ENCODE assay signal across 8 mouse cellular contexts in the genomic region with DNA sequence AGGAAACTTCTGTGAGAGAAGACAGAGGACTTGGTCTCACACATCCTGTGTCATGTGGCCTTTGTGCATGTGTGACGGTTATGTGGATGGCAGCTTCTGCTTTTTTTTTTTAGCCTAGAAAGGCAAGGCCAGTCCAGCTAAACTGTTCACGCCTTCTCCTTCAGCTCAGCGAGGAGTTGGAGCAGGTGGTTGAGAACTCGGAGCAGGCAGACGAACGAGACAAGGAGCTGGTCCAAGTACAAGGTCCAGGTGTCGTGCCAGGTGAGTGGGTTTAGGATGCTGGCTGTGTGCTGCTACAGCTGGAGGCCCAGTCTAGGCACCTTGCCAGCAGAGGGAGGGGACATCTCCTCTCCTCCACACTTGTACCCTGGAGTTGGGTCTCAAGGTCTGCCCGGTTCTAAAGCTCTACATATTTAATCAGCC. TPM values are rescaled to one million over a fixed set of nuclear protein-coding genes. Genes with fewer than 3 reads are reported as not detected.
DNase-seq lines count a peak whose midpoint lies in the region; ATAC-seq and TF ChIP-seq lines count a peak whose summit lies in the region.

No protein-coding gene starts in this region.

- H3K27ac ChIP-seq in macrophage = peak overlapping the region; percentile 98
- no peak overlapping the region for H3K27ac ChIP-seq in lung, postnatal 0 days (ENCODE audit: low read length)

- DNase-seq in heart, adult 11 months = peak; percentile 93
- DNase-seq in heart, adult 8-10 months (ENCODE audit: low spot score) = no peak
- DNase-seq in B cell, adult 2 months = peak; percentile 50 to 53
- DNase-seq in testis, postnatal 14 days (ENCODE audit: low spot score) = peak; percentile 84
- no peak for DNase-seq in lung, postnatal 0 days (ENCODE audit: low spot score)

- H3K9me3 ChIP-seq in lung, postnatal 0 days (ENCODE audit: low read length) = no peaks in the 10 kb centered on the region

- 1% methylated on average over 8 of the region's 8 CpGs for WGBS in macrophage (ENCODE audit: missing documents)
- 54% methylated on average over 8 of the region's 8 CpGs for WGBS in lung, postnatal 0 days

- H3K36me3 ChIP-seq in macrophage (ENCODE audit: inconsistent target) = no peaks in the 10 kb centered on the region
- H3K36me3 ChIP-seq in lung, postnatal 0 days (ENCODE audit: insufficient read depth, low read length) = no peaks in the 10 kb centered on the region

- TF ChIP-seq EP300 in lung, postnatal 0 days (IDR thresholded peaks at IDR 0.05) = no peak

- H3K79me2 ChIP-seq in macrophage (ENCODE audit: inconsistent target) = peaks cover 66% of the 10 kb centered on the region

- no peaks in the 10 kb centered on the region for H3K27me3 ChIP-seq in lung, postnatal 0 days (replicated peaks; ENCODE audit: insufficient read depth, low read length)

- no peak overlapping the region for H3K4me2 ChIP-seq in lung, postnatal 0 days (replicated peaks; ENCODE audit: low read depth, low read length)

- H3K9ac ChIP-seq in lung, postnatal 0 days (replicated peaks; ENCODE audit: low read depth) = no peak overlapping the region

- peak; percentile 45 for ATAC-seq in granulocyte monocyte progenitor cell, adult 5-6 weeks (replicated peaks; ENCODE audit: poor library complexity, severe bottlenecking)
- no peak for ATAC-seq in erythroblast, adult 5-6 weeks (replicated peaks; ENCODE audit: low FRiP score, poor library complexity, severe bottlenecking)
- no peak for ATAC-seq in lung, postnatal 0 days

- peak overlapping the region; percentile 61 for H3K4me3 ChIP-seq in macrophage (ENCODE audit: inconsistent target)
- no peak overlapping the region for H3K4me3 ChIP-seq in lung, postnatal 0 days (ENCODE audit: low read depth, low read length)

- TF ChIP-seq CTCF in lung, postnatal 0 days (IDR thresholded peaks at IDR 0.05) = no peak

- 0 out of 2 replicates have a peak, but pooled peaks cover 3% of the 10 kb centered on the region for H3K4me1 ChIP-seq in lung, postnatal 0 days (ENCODE audit: insufficient read depth, low read depth, low read length)

RNA-seq across cellular contexts. Expression of a gene that starts 2.3 kb away (rescaled TPM):
- 1 to 10 TPM; 2.6 to 4.2 (median 3.0) TPM for total RNA-seq in heart, adult 8-10 months (2022)
- 25.5 and 27.2 TPM in 2 replicates for total RNA-seq in granulocyte monocyte progenitor cell, adult 5-6 weeks (2014; fragmentation: Nextera tagmentation)
- total RNA-seq in granulocyte monocyte progenitor cell, adult 5-6 weeks (2017) = 19.7 and 23.2 TPM in 2 replicates
- 10 to 100 TPM in 23 of 26 experiments, 1 to 10 TPM in 3; 5.9 to 95.6 (median 32.8) TPM for total RNA-seq in macrophage (2018; cell fraction: chromatin; rRNA removed)
- 10 to 100 TPM; 37.3 to 87.6 (median 63.9) TPM for total RNA-seq in macrophage (2018; cell fraction: cytosol; rRNA removed)
- 100 to 1,000 TPM in 9 of 26 experiments, 10 to 100 TPM in 17; 18.7 to 147 (median 77.3) TPM for total RNA-seq in macrophage (2018; cell fraction: nucleus; rRNA removed)
- polyA plus RNA-seq in macrophage (2018) = 54.6 to 94.7 TPM (median 76.4 TPM) in 3 replicates
- total RNA-seq in erythroblast, adult 5-6 weeks (2015; ENCODE audit: low replicate concordance) = 3.3 TPM in 2 replicates
- 4.2 and 5.7 TPM in 2 replicates for total RNA-seq in erythroblast, adult 5-6 weeks (2017; ENCODE audit: low replicate concordance)
- 13.1 and 14.7 TPM in 2 replicates for polyA plus RNA-seq in lung, postnatal 0 days (2015; fragmentation: Nextera tagmentation; extraction: Ambion mirVana)

RNA-seq across cellular contexts. Expression of a gene that starts 10.0 kb away (rescaled TPM):
- total RNA-seq in heart, adult 8-10 months (2022) = 100 to 1,000 TPM in 3 of 4 experiments, 10 to 100 TPM in 1; 90.1 to 115 (median 111) TPM
- 36.7 and 54.4 TPM in 2 replicates for total RNA-seq in granulocyte monocyte progenitor cell, adult 5-6 weeks (2014; fragmentation: Nextera tagmentation)
- total RNA-seq in granulocyte monocyte progenitor cell, adult 5-6 weeks (2017) = 5.5 and 9.8 TPM in 2 replicates
- 10 to 100 TPM in 1 of 26 experiments, 1 to 10 TPM in 14, not detected in 11; 1.4 to 13.4 (median 2.5) TPM for total RNA-seq in macrophage (2018; cell fraction: chromatin; rRNA removed)
- 10 to 100 TPM; 48.8 to 69.1 (median 56.8) TPM for total RNA-seq in macrophage (2018; cell fraction: cytosol; rRNA removed)
- total RNA-seq in macrophage (2018; cell fraction: nucleus; rRNA removed) = 10 to 100 TPM in 18 of 26 experiments, 1 to 10 TPM in 8; 3.8 to 23.1 (median 13.1) TPM
- polyA plus RNA-seq in macrophage (2018) = 30.8 to 55.9 TPM (median 45.1 TPM) in 3 replicates
- 2.3 and 21.5 TPM in 2 replicates for total RNA-seq in erythroblast, adult 5-6 weeks (2015; ENCODE audit: low replicate concordance)
- total RNA-seq in erythroblast, adult 5-6 weeks (2017; ENCODE audit: low replicate concordance) = 0.60 and 9.2 TPM in 2 replicates
- 149 and 177 TPM in 2 replicates for polyA plus RNA-seq in lung, postnatal 0 days (2015; fragmentation: Nextera tagmentation; extraction: Ambion mirVana)

Comparison
In these comparisons a context has a peak if more than half of its experiments do, and no peak if none do; other contexts are left out.
1. DNase-seq: peak in heart, adult 11 months (single experiment), B cell, adult 2 months (2 of 2) and testis, postnatal 14 days (single experiment); none in heart, adult 8-10 months (single experiment) and lung, postnatal 0 days (single experiment).